Mouse (Mus musculus) testis, adult 2 months (tissue): ENCODE data around the gene Cnot2. TPM values are rescaled to one million over a fixed set of nuclear protein-coding genes. Genes with fewer than 3 reads are reported as not detected.

Experiments used
- H3K27ac ChIP-seq: fragments of 200-500 bp; 2 replicates; pipeline ENCODE4 v1.5.1; 2012; ENCODE audit warnings: low read depth, low read length; ENCODE audit not compliant: control insufficient read depth, insufficient read depth
- H3K27me3 ChIP-seq: fragments of 200-500 bp; 2 replicates; pipeline ENCODE4 v1.6.1; 2012; ENCODE audit warnings: mild to moderate bottlenecking, low read length, moderate library complexity; ENCODE audit not compliant: control insufficient read depth, insufficient read depth
- H3K36me3 ChIP-seq: fragments of 200-500 bp; 2 replicates; pipeline ENCODE4 v1.6.1; 2012; ENCODE audit warnings: mild to moderate bottlenecking, low read length; ENCODE audit not compliant: control insufficient read depth, insufficient read depth
- H3K4me1 ChIP-seq: fragments of 200-500 bp; 2 replicates; pipeline ENCODE4 v1.6.1; 2012; ENCODE audit warnings: low read length; ENCODE audit not compliant: control insufficient read depth, insufficient read depth
- H3K4me3 ChIP-seq: fragments of 200-500 bp; 2 replicates; pipeline ENCODE4 v1.5.1; 2012; ENCODE audit warnings: low read depth, mild to moderate bottlenecking, low read length, moderate library complexity, mixed read lengths; ENCODE audit not compliant: control insufficient read depth
- CTCF ChIP-seq: fragments of 200-500 bp; IDR thresholded peaks from 2 replicates; pipeline ENCODE4 v1.5.1; 2012; ENCODE audit warnings: low read depth, mild to moderate bottlenecking, inconsistent platforms, low read length, moderate library complexity; ENCODE audit not compliant: control insufficient read depth, insufficient read depth, insufficient replicate concordance
- POLR2A ChIP-seq: fragments of 200-500 bp; IDR thresholded peaks from 2 replicates; pipeline ENCODE4 v1.6.1; 2012; ENCODE audit warnings: low read depth, mild to moderate bottlenecking, inconsistent platforms, low read length, moderate library complexity; ENCODE audit not compliant: control insufficient read depth
- polyA plus RNA-seq: library from polyadenylated mRNA; depleted of rRNA; stranded (reverse); fragments of >200 nt; gene quantifications from 2 replicates; pipeline ENCODE4 v1.2.3, GENCODE M21; 2012

The Cnot2 gene
- polyA plus RNA-seq, 1 experiment, result 41.9 TPM

- TF ChIP-seq CTCF, result no peak
- no peak for TF ChIP-seq POLR2A
- Histone ChIP-seq H3K27me3 (no peaks in the 10 kb centered on the region), H3K36me3 (no peaks in the 10 kb centered on the region), H3K27ac (no peak overlapping the region), H3K4me3 (no peak overlapping the region), H3K4me1 (peaks cover 11% of the 10 kb centered on the region)
Observed at GRCm38 (mm10) chr10:116476559-116476958, 104.8 kb downstream of the Cnot2 start.

GRCm38 (mm10) chr10:116475725-116476124 is 105.6 kb downstream of the Cnot2 start:
- Histone ChIP-seq H3K4me3 (no peak overlapping the region), H3K36me3 (no peaks in the 10 kb centered on the region), H3K4me1 (peaks cover 11% of the 10 kb centered on the region), H3K27me3 (no peaks in the 10 kb centered on the region), H3K27ac (no peak overlapping the region)
- TF ChIP-seq POLR2A, result no peak
- TF ChIP-seq CTCF, result no peak

- H3K4me1 ChIP-seq, result peaks cover 11% of the 10 kb centered on the region
- H3K27ac ChIP-seq, result peak within 1 kb of the TSS; percentile 51
- H3K4me3 ChIP-seq, result peak within 1 kb of the TSS; percentile 82
- no peak for TF ChIP-seq CTCF
- no peak for TF ChIP-seq POLR2A
- H3K27me3 ChIP-seq, result no peaks in the 10 kb centered on the region
- H3K36me3 ChIP-seq, result no peaks in the 10 kb centered on the region
Observed at GRCm38 (mm10) chr10:116473759-116474549, 107.4 kb downstream of the Cnot2 start, which contains the start of gene Kcnmb4. Kcnmb4 (minus strand) TSS chr10:116473878.

GRCm38 (mm10) chr10:116473071-116473758 is 108.1 kb downstream of the Cnot2 start:
- Histone ChIP-seq H3K36me3 (no peaks in the 10 kb centered on the region), H3K4me3 (peak overlapping the region; percentile 82), H3K4me1 (peaks cover 11% of the 10 kb centered on the region), H3K27me3 (no peaks in the 10 kb centered on the region), H3K27ac (peak overlapping the region; percentile 51)
- TF ChIP-seq CTCF (no peak), POLR2A (no peak)

- Histone ChIP-seq H3K27ac (no peak overlapping the region), H3K4me1 (peaks cover 11% of the 10 kb centered on the region), H3K4me3 (peak overlapping the region; percentile 82), H3K27me3 (no peaks in the 10 kb centered on the region), H3K36me3 (no peaks in the 10 kb centered on the region)
- TF ChIP-seq CTCF (no peak), POLR2A (no peak)
Observed at GRCm38 (mm10) chr10:116472579-116472978, 108.7 kb downstream of the Cnot2 start.

GRCm38 (mm10) chr10:116470306-116470925 is 110.9 kb downstream of the Cnot2 start:
- no peaks in the 10 kb centered on the region for H3K27me3 ChIP-seq
- no peaks in the 10 kb centered on the region for H3K36me3 ChIP-seq
- peaks cover 11% of the 10 kb centered on the region for H3K4me1 ChIP-seq
- no peak overlapping the region for H3K4me3 ChIP-seq
- TF ChIP-seq POLR2A (no peak), CTCF (no peak)
- H3K27ac ChIP-seq, result no peak overlapping the region

GRCm38 (mm10) chr10:116468094-116468493 is 113.2 kb downstream of the Cnot2 start:
- H3K36me3 ChIP-seq, result no peaks in the 10 kb centered on the region
- TF ChIP-seq POLR2A (no peak), CTCF (no peak)

More at GRCm38 (mm10) chr10:116468094-116468493, 113.2 kb downstream of the Cnot2 start:
- Histone ChIP-seq H3K4me3 (no peak overlapping the region), H3K27ac (no peak overlapping the region), H3K27me3 (no peaks in the 10 kb centered on the region), H3K4me1 (peaks cover 5% of the 10 kb centered on the region)
